Mouse (Mus musculus): ENCODE measurements around the gene Dhrs9. TPM values are rescaled to one million over a fixed set of nuclear protein-coding genes. Genes with fewer than 3 reads are reported as not detected.

The Dhrs9 gene
- total and polyA plus RNA-seq, 2 experiments from 2014 or later = not detected

GRCm38 (mm10) chr2:69365275-69365674 is 15.0 kb upstream of the Dhrs9 start:
- Histone ChIP-seq H3K27ac (ENCODE audit: low read depth, low read length) (no peak overlapping the region), H3K4me3 (ENCODE audit: low read depth, low read length) (no peak overlapping the region), H3K36me3 (ENCODE audit: insufficient read depth, low read length) (no peaks in the 10 kb centered on the region), H3K4me2 (ENCODE audit: low read depth, low read length, poor library complexity, severe bottlenecking) (no peak overlapping the region), H3K27me3 (ENCODE audit: insufficient read depth, low read length) (no peaks in the 10 kb centered on the region), H3K9me3 (ENCODE audit: low read length) (no peaks in the 10 kb centered on the region), H3K4me1 (ENCODE audit: insufficient read depth, low read length) (no peaks in the 10 kb centered on the region), H3K9ac (replicated peaks; ENCODE audit: low read length, poor library complexity, severe bottlenecking) (no peak overlapping the region)
- WGBS = 90% methylated on average over 1 of the region's 1 CpGs
- no peak for DNase-seq (ENCODE audit: low spot score)
- TF ChIP-seq CTCF (IDR thresholded peaks at IDR 0.05) = no peak
- no peak for ATAC-seq (ENCODE audit: low FRiP score)

- H3K9ac ChIP-seq (replicated peaks; ENCODE audit: low read length, poor library complexity, severe bottlenecking) = no peak overlapping the region
- H3K4me1 ChIP-seq (ENCODE audit: insufficient read depth, low read length) = no peaks in the 10 kb centered on the region
- H3K9me3 ChIP-seq (ENCODE audit: low read length) = no peaks in the 10 kb centered on the region
- H3K36me3 ChIP-seq (ENCODE audit: insufficient read depth, low read length) = no peaks in the 10 kb centered on the region
- 86% methylated on average over 2 of the region's 2 CpGs for WGBS
- no peak for ATAC-seq (ENCODE audit: low FRiP score)
- TF ChIP-seq CTCF (IDR thresholded peaks at IDR 0.05) = no peak
- H3K4me2 ChIP-seq (ENCODE audit: low read depth, low read length, poor library complexity, severe bottlenecking) = no peak overlapping the region
- no peak for DNase-seq (ENCODE audit: low spot score)
- H3K27me3 ChIP-seq (ENCODE audit: insufficient read depth, low read length) = no peaks in the 10 kb centered on the region
- H3K4me3 ChIP-seq (ENCODE audit: low read depth, low read length) = no peak overlapping the region
- H3K27ac ChIP-seq (ENCODE audit: low read depth, low read length) = no peak overlapping the region
These were observed 3.5 kb upstream of the Dhrs9 start for GRCm38 (mm10) chr2:69376780-69377179.

- Histone ChIP-seq H3K27ac (ENCODE audit: low read depth, low read length) (no peak overlapping the region), H3K4me3 (ENCODE audit: low read depth, low read length) (no peak overlapping the region), H3K27me3 (ENCODE audit: insufficient read depth, low read length) (no peaks in the 10 kb centered on the region), H3K9me3 (ENCODE audit: low read length) (no peaks in the 10 kb centered on the region), H3K4me2 (ENCODE audit: low read depth, low read length, poor library complexity, severe bottlenecking) (no peak overlapping the region), H3K4me1 (ENCODE audit: insufficient read depth, low read length) (no peaks in the 10 kb centered on the region), H3K36me3 (ENCODE audit: insufficient read depth, low read length) (no peaks in the 10 kb centered on the region), H3K9ac (replicated peaks; ENCODE audit: low read length, poor library complexity, severe bottlenecking) (no peak overlapping the region)
- no peak for TF ChIP-seq CTCF (IDR thresholded peaks at IDR 0.05)
- DNase-seq (ENCODE audit: low spot score) = no peak
- ATAC-seq (ENCODE audit: low FRiP score) = no peak
- WGBS = 65% methylated on average over 1 of the region's 1 CpGs
These were observed 444 bp upstream of the Dhrs9 start for GRCm38 (mm10) chr2:69379801-69380200.

GRCm38 (mm10) chr2:69381740-69382139 is 1.5 kb downstream of the Dhrs9 start:
- WGBS = 48% methylated on average over 8 of the region's 8 CpGs
- Histone ChIP-seq H3K4me1 (ENCODE audit: insufficient read depth, low read length) (no peaks in the 10 kb centered on the region), H3K9ac (replicated peaks; ENCODE audit: low read length, poor library complexity, severe bottlenecking) (no peak overlapping the region), H3K4me2 (ENCODE audit: low read depth, low read length, poor library complexity, severe bottlenecking) (no peak overlapping the region), H3K4me3 (ENCODE audit: low read depth, low read length) (no peak overlapping the region), H3K36me3 (ENCODE audit: insufficient read depth, low read length) (no peaks in the 10 kb centered on the region), H3K27me3 (ENCODE audit: insufficient read depth, low read length) (no peaks in the 10 kb centered on the region), H3K27ac (ENCODE audit: low read depth, low read length) (no peak overlapping the region), H3K9me3 (ENCODE audit: low read length) (no peaks in the 10 kb centered on the region)
- peak; percentile 31; the same call in 1 of the 2 replicates for TF ChIP-seq CTCF (IDR thresholded peaks at IDR 0.05)
- ATAC-seq (ENCODE audit: low FRiP score) = no peak
- DNase-seq (ENCODE audit: low spot score) = no peak

- DNase-seq (ENCODE audit: low spot score) (no peak), ATAC-seq (ENCODE audit: low FRiP score) (no peak)
- WGBS = 91% methylated on average over 5 of the region's 5 CpGs
- Histone ChIP-seq H3K36me3 (ENCODE audit: insufficient read depth, low read length) (no peaks in the 10 kb centered on the region), H3K9me3 (ENCODE audit: low read length) (no peaks in the 10 kb centered on the region), H3K27me3 (ENCODE audit: insufficient read depth, low read length) (no peaks in the 10 kb centered on the region), H3K4me2 (ENCODE audit: low read depth, low read length, poor library complexity, severe bottlenecking) (no peak overlapping the region), H3K27ac (ENCODE audit: low read depth, low read length) (no peak overlapping the region), H3K9ac (replicated peaks; ENCODE audit: low read length, poor library complexity, severe bottlenecking) (no peak overlapping the region), H3K4me3 (ENCODE audit: low read depth, low read length) (no peak overlapping the region), H3K4me1 (ENCODE audit: insufficient read depth, low read length) (no peaks in the 10 kb centered on the region)
- no peak for TF ChIP-seq CTCF (IDR thresholded peaks at IDR 0.05)
These were observed 2.6 kb downstream of the Dhrs9 start for GRCm38 (mm10) chr2:69382838-69383237.

- Histone ChIP-seq H3K4me3 (ENCODE audit: low read depth, low read length) (no peak overlapping the region), H3K9me3 (ENCODE audit: low read length) (no peaks in the 10 kb centered on the region), H3K9ac (replicated peaks; ENCODE audit: low read length, poor library complexity, severe bottlenecking) (no peak overlapping the region), H3K4me1 (ENCODE audit: insufficient read depth, low read length) (no peaks in the 10 kb centered on the region), H3K4me2 (ENCODE audit: low read depth, low read length, poor library complexity, severe bottlenecking) (no peak overlapping the region), H3K36me3 (ENCODE audit: insufficient read depth, low read length) (no peaks in the 10 kb centered on the region), H3K27me3 (ENCODE audit: insufficient read depth, low read length) (no peaks in the 10 kb centered on the region), H3K27ac (ENCODE audit: low read depth, low read length) (no peak overlapping the region)
- no peak for TF ChIP-seq CTCF (IDR thresholded peaks at IDR 0.05)
- DNase-seq (ENCODE audit: low spot score) (no peak), ATAC-seq (ENCODE audit: low FRiP score) (no peak)
- 92% methylated on average over 3 of the region's 3 CpGs for WGBS
These were observed 6.0 kb downstream of the Dhrs9 start for GRCm38 (mm10) chr2:69386118-69386871.
